Mouse (Mus musculus) brain, embryonic 14.5 days (tissue): ENCODE data around the gene Fndc10. TPM values are rescaled to one million over a fixed set of nuclear protein-coding genes. Genes with fewer than 3 reads are reported as not detected.
"Not testable (repeated sequence)": the region's sequence is repeated elsewhere in the genome, so short reads cannot be mapped to it uniquely, and the experiment has no call there.

Experiments
- DNase-seq: peaks from one replicate; pipeline ENCODE4 v3.0.0-alpha.2; 2011; ENCODE audit warnings: low read depth
- CTCF ChIP-seq: fragments of 200-500 bp; IDR thresholded peaks from 2 replicates; pipeline ENCODE4 v1.5.1; 2012; ENCODE audit warnings: inconsistent platforms, mild to moderate bottlenecking, moderate library complexity, borderline replicate concordance; ENCODE audit not compliant: insufficient read depth, insufficient read length; ENCODE audit errors: extremely low read depth
- POLR2A ChIP-seq: fragments of 200-500 bp; IDR thresholded peaks from 2 replicates; pipeline ENCODE4 v1.6.1; 2012; ENCODE audit warnings: mild to moderate bottlenecking, inconsistent platforms, borderline replicate concordance; ENCODE audit not compliant: poor library complexity, insufficient read depth, insufficient read length, severe bottlenecking; ENCODE audit errors: extremely low read depth
- polyA plus RNA-seq: library from polyadenylated mRNA; depleted of rRNA; stranded (reverse); fragments of >200 nt; gene quantifications from 2 replicates; pipeline ENCODE4 v1.2.3, GENCODE M21; 2012; rRNA removed

Gene Fndc10
- 27.0 and 30.3 TPM in 2 replicates for polyA plus RNA-seq

- DNase-seq: peak; percentile 80
Observed at GRCm38 (mm10) chr4:155694111-155694481, at the start of gene Fndc10. Gene Fndc10 (plus strand): TSS chr4:155694342.

DNA sequence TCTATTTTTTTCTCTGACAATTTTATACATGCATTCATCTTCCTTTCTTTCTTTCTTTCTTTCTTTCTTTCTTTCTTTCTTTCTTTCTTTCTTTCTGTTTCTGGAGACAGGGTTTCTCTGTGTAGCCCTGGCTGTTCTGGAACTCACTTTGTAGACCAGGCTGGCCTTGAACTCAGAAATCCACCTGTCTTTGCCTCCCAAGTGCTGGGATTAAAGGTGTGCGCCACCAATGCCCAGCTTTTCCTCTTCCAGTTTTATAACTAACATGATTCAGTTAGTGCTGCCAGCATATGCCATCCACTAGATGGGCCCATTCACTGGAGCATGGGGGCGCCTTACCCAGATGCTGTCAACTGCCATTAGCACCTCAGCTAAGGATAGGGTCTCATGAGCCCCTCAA lies 48.8 kb upstream of the Fndc10 start, which contains the start of gene Gm10563:
Gene Gm10563, minus strand, starts transcription at position 101 of the 400 bp plus-strand sequence.
- DNase-seq: not testable (repeated sequence)

More at GRCm38 (mm10) chr4:155694111-155694481, at the start of gene Fndc10:
- no peak for TF ChIP-seq POLR2A
- TF ChIP-seq CTCF: peak; percentile 5; the same call in 1 of the 2 replicates

- no peak for DNase-seq
- TF ChIP-seq CTCF (no peak), POLR2A (no peak)
Observed at GRCm38 (mm10) chr4:155645721-155646120, 48.4 kb upstream of the Fndc10 start.

GRCm38 (mm10) chr4:155649355-155649754 lies 44.8 kb upstream of the Fndc10 start:
- TF ChIP-seq CTCF: no peak
- TF ChIP-seq POLR2A: no peak
- DNase-seq: no peak

GRCm38 (mm10) chr4:155651553-155652269 lies 42.4 kb upstream of the Fndc10 start:
- DNase-seq: no peak

GRCm38 (mm10) chr4:155652283-155653085 lies 41.7 kb upstream of the Fndc10 start:
- peak; percentile 25 for DNase-seq
- no peak for TF ChIP-seq POLR2A
- TF ChIP-seq CTCF: no peak

More at GRCm38 (mm10) chr4:155651553-155652269, 42.4 kb upstream of the Fndc10 start:
- TF ChIP-seq CTCF: no peak
- no peak for TF ChIP-seq POLR2A

DNA sequence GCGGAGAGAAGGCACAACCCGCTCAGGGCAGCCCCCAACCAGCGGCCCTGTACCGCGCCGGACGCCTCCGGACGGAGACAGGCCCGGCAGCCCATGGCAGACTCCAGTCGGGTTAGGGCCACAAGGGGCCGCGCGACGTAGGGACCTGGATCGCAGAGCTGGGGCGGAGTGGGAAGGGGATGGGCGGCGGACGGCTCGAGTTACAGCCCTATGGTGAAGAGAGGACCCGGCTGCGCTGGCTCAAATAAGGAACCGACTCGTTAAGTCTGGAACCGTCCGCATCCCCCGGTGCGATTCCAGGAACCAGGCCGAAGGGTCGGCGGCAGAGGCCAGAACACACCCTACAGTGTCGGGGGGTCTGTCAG lies 41.1 kb upstream of the Fndc10 start, which contains the start of gene Mmp23:
Gene Mmp23, minus strand, starts transcription at position 299 of the 365 bp plus-strand sequence.
- peak; percentile 59 for DNase-seq
- TF ChIP-seq CTCF: no peak
- TF ChIP-seq POLR2A: no peak

GRCm38 (mm10) chr4:155653451-155654182 lies 40.5 kb upstream of the Fndc10 start:
- peak; percentile 36 for DNase-seq
- TF ChIP-seq POLR2A: no peak
- no peak for TF ChIP-seq CTCF

DNA sequence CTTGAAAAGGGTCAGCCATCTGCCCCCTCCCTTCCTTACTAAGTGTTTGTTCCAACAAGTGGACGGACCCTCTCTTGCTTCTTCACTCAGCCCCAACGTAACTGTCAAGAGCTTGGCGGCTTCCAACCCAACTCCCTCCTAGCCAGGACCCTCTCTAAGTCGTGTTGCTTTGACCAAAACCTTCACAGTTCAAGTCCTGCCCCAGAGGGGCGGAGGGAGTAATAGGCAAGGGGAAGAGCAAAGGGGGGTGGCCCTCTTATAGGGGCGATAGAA lies 40.0 kb upstream of the Fndc10 start:
- peak; percentile 12 for DNase-seq
- no peak for TF ChIP-seq CTCF
- TF ChIP-seq POLR2A: no peak

- peak; percentile 41 for DNase-seq
- TF ChIP-seq CTCF (no peak), POLR2A (no peak)
Observed at GRCm38 (mm10) chr4:155654456-155655298, 39.5 kb upstream of the Fndc10 start.
